Mouse (Mus musculus) forebrain, embryonic 16.5 days (tissue): ENCODE measurements at regions not wholly inside any gene's neighbourhood (a gene's known extent, or its start where the extent isn't known, plus 50 kb on each side); places are given as distances from the start of the nearest gene placed in this dataset.

ENCODE experiments used
- ATAC-seq: fragments of 200-750 bp; cut with Nextera tagmentation; 2 replicates; pipeline ENCODE4 v1.8.0; 2017; ENCODE audit warnings: mild to moderate bottlenecking, moderate library complexity
- H3K27ac ChIP-seq: fragments of 300-500 bp; sonication (generic); 2 replicates; pipeline ENCODE4 v1.5.1; 2014; ENCODE audit warnings: low read length, control low read depth
- H3K27me3 ChIP-seq: fragments of 300-500 bp; sonication (generic); replicated peaks from 2 replicates; pipeline ENCODE4 v1.6.1; 2014; ENCODE audit warnings: low read length; ENCODE audit not compliant: control insufficient read depth, insufficient read depth
- H3K36me3 ChIP-seq: fragments of 300-500 bp; sonication (generic); 2 replicates; pipeline ENCODE4 v1.6.1; 2014; ENCODE audit not compliant: control insufficient read depth, insufficient read depth
- H3K4me1 ChIP-seq: fragments of 300-500 bp; sonication (generic); replicated peaks from 2 replicates; pipeline ENCODE4 v1.6.1; 2014; ENCODE audit warnings: low read length; ENCODE audit not compliant: control insufficient read depth, insufficient read depth
- H3K4me2 ChIP-seq: fragments of 300-500 bp; sonication (generic); 2 replicates; pipeline ENCODE4 v1.6.1; 2014; ENCODE audit warnings: mild to moderate bottlenecking, low read length, control low read depth
- H3K4me3 ChIP-seq: fragments of 300-500 bp; sonication (generic); replicated peaks from 2 replicates; pipeline ENCODE4 v1.5.1; 2014; ENCODE audit warnings: mild to moderate bottlenecking, low read length, control low read depth
- H3K9ac ChIP-seq: fragments of 300-500 bp; sonication (generic); replicated peaks from 2 replicates; pipeline ENCODE4 v1.6.1; 2014; ENCODE audit warnings: low read depth, low read length, control low read depth
- H3K9me3 ChIP-seq: fragments of 300-500 bp; sonication (generic); 2 replicates; pipeline ENCODE4 v1.6.1; 2016; ENCODE audit warnings: low read length; ENCODE audit not compliant: control insufficient read depth
- WGBS: fragments of 180-500 bp; shearing (Covaris S2); extraction: QIAGEN DNeasy Blood & Tissue Kit; methylation state at CpG from one replicate; pipeline ENCODE4 v1.1.7; 2014; 5-methylcytosine and 5-hydroxymethylcytosine counted together

GRCm38 (mm10) chr1:183793324-183793723 is 219.8 kb upstream of the Dusp10 start:
- Histone ChIP-seq H3K9me3 (no peaks in the 10 kb centered on the region), H3K4me2 (no peak overlapping the region), H3K9ac (no peak overlapping the region), H3K27me3 (no peaks in the 10 kb centered on the region), H3K4me1 (peaks cover 3% of the 10 kb centered on the region), H3K4me3 (no peak overlapping the region), H3K27ac (no peak overlapping the region), H3K36me3 (no peaks in the 10 kb centered on the region)
- WGBS: 96% methylated on average over 4 of the region's 4 CpGs
- no peak for ATAC-seq

- Histone ChIP-seq H3K36me3 (no peaks in the 10 kb centered on the region), H3K9ac (no peak overlapping the region), H3K4me2 (no peak overlapping the region), H3K4me1 (peaks cover 3% of the 10 kb centered on the region), H3K4me3 (no peak overlapping the region), H3K27ac (peak overlapping the region; percentile 28), H3K27me3 (no peaks in the 10 kb centered on the region), H3K9me3 (no peaks in the 10 kb centered on the region)
- ATAC-seq: peak; percentile 69
- WGBS: 58% methylated on average over 8 of the region's 8 CpGs
Measured at GRCm38 (mm10) chr1:183793913-183794445, 219.1 kb upstream of the Dusp10 start.

GRCm38 (mm10) chr1:183802351-183802750 is 210.8 kb upstream of the Dusp10 start:
- no peak for ATAC-seq
- H3K27me3 ChIP-seq: no peaks in the 10 kb centered on the region
- no peak overlapping the region for H3K4me2 ChIP-seq
- H3K9ac ChIP-seq: no peak overlapping the region
- H3K27ac ChIP-seq: no peak overlapping the region
- H3K4me1 ChIP-seq: no peaks in the 10 kb centered on the region
- no peaks in the 10 kb centered on the region for H3K9me3 ChIP-seq
- no peak overlapping the region for H3K4me3 ChIP-seq
- WGBS: 90% methylated on average over 4 of the region's 4 CpGs
- H3K36me3 ChIP-seq: no peaks in the 10 kb centered on the region

GRCm38 (mm10) chr1:183803357-183803756 is 209.7 kb upstream of the Dusp10 start:
- no peaks in the 10 kb centered on the region for H3K9me3 ChIP-seq
- H3K4me1 ChIP-seq: no peaks in the 10 kb centered on the region
- no peak overlapping the region for H3K27ac ChIP-seq
- no peak overlapping the region for H3K9ac ChIP-seq
- no peak overlapping the region for H3K4me3 ChIP-seq
- WGBS: 89% methylated on average over 5 of the region's 5 CpGs
- no peak overlapping the region for H3K4me2 ChIP-seq
- ATAC-seq: no peak
- H3K36me3 ChIP-seq: no peaks in the 10 kb centered on the region
- H3K27me3 ChIP-seq: no peaks in the 10 kb centered on the region

GRCm38 (mm10) chr1:183803826-183804225 is 209.3 kb upstream of the Dusp10 start:
- Histone ChIP-seq H3K36me3 (no peaks in the 10 kb centered on the region), H3K4me1 (no peaks in the 10 kb centered on the region), H3K9me3 (no peaks in the 10 kb centered on the region), H3K4me3 (no peak overlapping the region), H3K4me2 (no peak overlapping the region), H3K9ac (no peak overlapping the region), H3K27me3 (no peaks in the 10 kb centered on the region), H3K27ac (no peak overlapping the region)
- WGBS: 78% methylated on average over 1 of the region's 1 CpGs
- ATAC-seq: no peak

- Histone ChIP-seq H3K9me3 (no peaks in the 10 kb centered on the region), H3K36me3 (no peaks in the 10 kb centered on the region), H3K27ac (no peak overlapping the region), H3K4me2 (no peak overlapping the region), H3K4me3 (no peak overlapping the region), H3K4me1 (no peaks in the 10 kb centered on the region), H3K9ac (no peak overlapping the region), H3K27me3 (no peaks in the 10 kb centered on the region)
- 81% methylated on average over 2 of the region's 2 CpGs for WGBS
- no peak for ATAC-seq
Measured at GRCm38 (mm10) chr1:183804295-183804694, 208.8 kb upstream of the Dusp10 start.

- H3K36me3 ChIP-seq: no peaks in the 10 kb centered on the region
- H3K9me3 ChIP-seq: no peaks in the 10 kb centered on the region
- no peak overlapping the region for H3K27ac ChIP-seq
- no peak for ATAC-seq
- 77% methylated on average over 8 of the region's 8 CpGs for WGBS
- no peaks in the 10 kb centered on the region for H3K27me3 ChIP-seq
- no peaks in the 10 kb centered on the region for H3K4me1 ChIP-seq
- H3K4me2 ChIP-seq: no peak overlapping the region
- no peak overlapping the region for H3K4me3 ChIP-seq
- no peak overlapping the region for H3K9ac ChIP-seq
Measured at GRCm38 (mm10) chr1:183806864-183807730, 206.0 kb upstream of the Dusp10 start.

GRCm38 (mm10) chr1:183808168-183808567 is 204.9 kb upstream of the Dusp10 start:
- H3K4me1 ChIP-seq: no peaks in the 10 kb centered on the region
- H3K4me3 ChIP-seq: no peak overlapping the region
- H3K4me2 ChIP-seq: no peak overlapping the region
- no peaks in the 10 kb centered on the region for H3K27me3 ChIP-seq
- H3K9me3 ChIP-seq: no peaks in the 10 kb centered on the region
- ATAC-seq: no peak
- no peak overlapping the region for H3K9ac ChIP-seq
- 90% methylated on average over 2 of the region's 2 CpGs for WGBS
- H3K27ac ChIP-seq: no peak overlapping the region
- no peaks in the 10 kb centered on the region for H3K36me3 ChIP-seq

GRCm38 (mm10) chr1:183820555-183820954 is 192.5 kb upstream of the Dusp10 start:
- Histone ChIP-seq H3K4me1 (peaks cover 5% of the 10 kb centered on the region; the same call in 1 of the 2 replicates), H3K9me3 (no peaks in the 10 kb centered on the region), H3K4me2 (no peak overlapping the region), H3K4me3 (no peak overlapping the region), H3K27me3 (no peaks in the 10 kb centered on the region), H3K9ac (no peak overlapping the region), H3K36me3 (no peaks in the 10 kb centered on the region), H3K27ac (no peak overlapping the region)
- 39% methylated on average over 5 of the region's 5 CpGs for WGBS
- ATAC-seq: peak; percentile 45; the same call in 1 of the 2 replicates
